Mouse (Mus musculus) T-cell, adult 66 days (primary cell): ENCODE data around the gene Haus2. TPM values are rescaled to one million over a fixed set of nuclear protein-coding genes. Genes with fewer than 3 reads are reported as not detected.

Experiments
- total RNA-seq, 2 experiments: library from RNA; stranded (reverse); gene quantifications; 3 replicates in 1 of 2; 4 replicates in 1 of 2; pipeline ENCODE4 v1.2.4; 2023

Haus2 gene
- 10 to 100 TPM; 21.6 to 27.2 TPM for total RNA-seq

GRCm38 (mm10) chr2:120608830-120609723 is at the start of gene Haus2, which contains the start of gene Lrrc57:
Haus2 (plus strand) TSS chr2:120609383.
Lrrc57 (minus strand) TSS chr2:120609520.

GRCm38 (mm10) chr2:120563235-120563990 is 45.8 kb upstream of the Haus2 start, which contains the start of gene Zfp106:
Zfp106 (minus strand) TSS chr2:120563843.

GRCm38 (mm10) chr2:120566886-120567797 is 42.0 kb upstream of the Haus2 start, which contains the start of gene Snap23:
Snap23 (plus strand) TSS chr2:120567671.

GRCm38 (mm10) chr2:120628886-120629735 is 19.9 kb downstream of the Haus2 start, which contains the start of gene Stard9:
Stard9 (plus strand) TSS chr2:120629121.

Other genes starting within 250 kb of the Haus2 start
- gene Ganc, start 205.5 kb upstream of the Haus2 start, total RNA-seq, result 10 to 100 TPM; 21.5 to 22.4 TPM
- 10 to 100 TPM; 62.4 to 64.3 TPM for gene Tmem87a, start 205.3 kb upstream of the Haus2 start, total RNA-seq
- gene Capn3, start 153.4 kb upstream of the Haus2 start, total RNA-seq, result 1 to 10 TPM; 3.7 to 4.6 TPM
- 10 to 100 TPM; 67.2 to 73.8 TPM for gene Zfp106, start 45.5 kb upstream of the Haus2 start, total RNA-seq
- gene Snap23, start 41.7 kb upstream of the Haus2 start, total RNA-seq, result 10 to 100 TPM; 26.3 to 32.8 TPM
- 10 to 100 TPM; 15.1 to 18.6 TPM for gene Lrrc57, start 137 bp downstream of the Haus2 start, total RNA-seq
- under 1 TPM; 0.41 to 0.44 TPM for gene Stard9, start 19.7 kb downstream of the Haus2 start, total RNA-seq
- gene Cdan1, start 240.7 kb downstream of the Haus2 start, total RNA-seq, result 10 to 100 TPM; 42.7 to 50.6 TPM
- gene Ttbk2, start 241.2 kb downstream of the Haus2 start, total RNA-seq, result 10 to 100 TPM in 1 of 2 experiments, 1 to 10 TPM in 1; 9.7 to 11.6 TPM